Mouse (Mus musculus): ENCODE results near the gene Csrnp2. TPM values are rescaled to one million over a fixed set of nuclear protein-coding genes. Genes with fewer than 3 reads are reported as not detected.
"Not testable (repeated sequence)": the region's sequence is repeated elsewhere in the genome, so short reads cannot be mapped to it uniquely, and the experiment has no call there.

Gene Csrnp2
- polyA plus RNA-seq (2012; rRNA removed) = 8.7 and 9.6 TPM in 2 replicates

- TF ChIP-seq POLR2A (IDR thresholded peaks at IDR 0.05; ENCODE audit: control insufficient read depth, extremely low read depth, insufficient read depth, low read length, poor library complexity) (peak; percentile 98), CTCF (IDR thresholded peaks at IDR 0.05; ENCODE audit: borderline replicate concordance, control insufficient read depth, extremely low read depth, insufficient read depth, low read length, poor library complexity) (no peak)
- peak; percentile 89 for DNase-seq
- Histone ChIP-seq H3K4me3 (ENCODE audit: control insufficient read depth, insufficient read depth, low read length) (peak within 1 kb of the TSS; percentile 84), H3K27me3 (ENCODE audit: control insufficient read depth, insufficient read depth, low read length) (no peaks in the 10 kb centered on the region), H3K36me3 (ENCODE audit: control insufficient read depth, insufficient read depth, low read length) (no peaks in the 10 kb centered on the region), H3K4me1 (replicated peaks; ENCODE audit: control insufficient read depth, insufficient read depth, low read length) (peaks cover 5% of the 10 kb centered on the region), H3K27ac (ENCODE audit: control insufficient read depth, insufficient read depth, low read length) (no peak within 1 kb of the TSS)
- under 1% methylated on average over 40 of the region's 40 CpGs for WGBS
Observed at GRCm38 (mm10) chr15:100495102-100495501, at the start of gene Csrnp2. TSS of gene Csrnp2 (minus strand) at chr15:100495488.

GRCm38 (mm10) chr15:100543651-100544030, 48.4 kb upstream of the Csrnp2 start:
- 95% methylated on average over 14 of the region's 14 CpGs for WGBS
- not testable (repeated sequence) for H3K36me3 ChIP-seq (ENCODE audit: control insufficient read depth, insufficient read depth, low read length); DNase-seq; H3K4me3 ChIP-seq (ENCODE audit: control insufficient read depth, insufficient read depth, low read length); H3K27ac ChIP-seq (ENCODE audit: control insufficient read depth, insufficient read depth, low read length); H3K4me1 ChIP-seq (replicated peaks; ENCODE audit: control insufficient read depth, insufficient read depth, low read length); H3K27me3 ChIP-seq (ENCODE audit: control insufficient read depth, insufficient read depth, low read length)

GRCm38 (mm10) chr15:100542876-100543650, 47.8 kb upstream of the Csrnp2 start:
- H3K4me1 ChIP-seq (replicated peaks; ENCODE audit: control insufficient read depth, insufficient read depth, low read length); H3K4me3 ChIP-seq (ENCODE audit: control insufficient read depth, insufficient read depth, low read length); H3K27ac ChIP-seq (ENCODE audit: control insufficient read depth, insufficient read depth, low read length); H3K27me3 ChIP-seq (ENCODE audit: control insufficient read depth, insufficient read depth, low read length); H3K36me3 ChIP-seq (ENCODE audit: control insufficient read depth, insufficient read depth, low read length); DNase-seq: not testable (repeated sequence)
- 98% methylated on average over 28 of the region's 28 CpGs for WGBS

GRCm38 (mm10) chr15:100541426-100541825, 46.1 kb upstream of the Csrnp2 start:
- WGBS = 79% methylated on average over 4 of the region's 4 CpGs
- Histone ChIP-seq H3K4me3 (ENCODE audit: control insufficient read depth, insufficient read depth, low read length) (no peak overlapping the region), H3K4me1 (replicated peaks; ENCODE audit: control insufficient read depth, insufficient read depth, low read length) (peaks cover 4% of the 10 kb centered on the region; the same call in 1 of the 2 replicates), H3K36me3 (ENCODE audit: control insufficient read depth, insufficient read depth, low read length) (no peaks in the 10 kb centered on the region), H3K27me3 (ENCODE audit: control insufficient read depth, insufficient read depth, low read length) (no peaks in the 10 kb centered on the region), H3K27ac (ENCODE audit: control insufficient read depth, insufficient read depth, low read length) (no peak overlapping the region)
- TF ChIP-seq POLR2A (IDR thresholded peaks at IDR 0.05; ENCODE audit: control insufficient read depth, extremely low read depth, insufficient read depth, low read length, poor library complexity) = no peak
- TF ChIP-seq CTCF (IDR thresholded peaks at IDR 0.05; ENCODE audit: borderline replicate concordance, control insufficient read depth, extremely low read depth, insufficient read depth, low read length, poor library complexity) = no peak
- no peak for DNase-seq

GRCm38 (mm10) chr15:100541001-100541400, 45.7 kb upstream of the Csrnp2 start:
- H3K4me3 ChIP-seq (ENCODE audit: control insufficient read depth, insufficient read depth, low read length); H3K36me3 ChIP-seq (ENCODE audit: control insufficient read depth, insufficient read depth, low read length); DNase-seq; H3K27ac ChIP-seq (ENCODE audit: control insufficient read depth, insufficient read depth, low read length); H3K4me1 ChIP-seq (replicated peaks; ENCODE audit: control insufficient read depth, insufficient read depth, low read length); H3K27me3 ChIP-seq (ENCODE audit: control insufficient read depth, insufficient read depth, low read length): not testable (repeated sequence)
- 82% methylated on average over 1 of the region's 1 CpGs for WGBS

GRCm38 (mm10) chr15:100539411-100539810, 44.1 kb upstream of the Csrnp2 start:
- Histone ChIP-seq H3K27me3 (ENCODE audit: control insufficient read depth, insufficient read depth, low read length) (no peaks in the 10 kb centered on the region), H3K27ac (ENCODE audit: control insufficient read depth, insufficient read depth, low read length) (no peak overlapping the region), H3K4me1 (replicated peaks; ENCODE audit: control insufficient read depth, insufficient read depth, low read length) (peaks cover 4% of the 10 kb centered on the region; the same call in 1 of the 2 replicates), H3K36me3 (ENCODE audit: control insufficient read depth, insufficient read depth, low read length) (no peaks in the 10 kb centered on the region), H3K4me3 (ENCODE audit: control insufficient read depth, insufficient read depth, low read length) (no peak overlapping the region)
- no peak for DNase-seq
- 55% methylated on average over 9 of the region's 9 CpGs for WGBS
- no peak for TF ChIP-seq CTCF (IDR thresholded peaks at IDR 0.05; ENCODE audit: borderline replicate concordance, control insufficient read depth, extremely low read depth, insufficient read depth, low read length, poor library complexity)
- TF ChIP-seq POLR2A (IDR thresholded peaks at IDR 0.05; ENCODE audit: control insufficient read depth, extremely low read depth, insufficient read depth, low read length, poor library complexity) = no peak

GRCm38 (mm10) chr15:100537913-100538312, 42.6 kb upstream of the Csrnp2 start:
- TF ChIP-seq CTCF (IDR thresholded peaks at IDR 0.05; ENCODE audit: borderline replicate concordance, control insufficient read depth, extremely low read depth, insufficient read depth, low read length, poor library complexity) = no peak
- no peak for TF ChIP-seq POLR2A (IDR thresholded peaks at IDR 0.05; ENCODE audit: control insufficient read depth, extremely low read depth, insufficient read depth, low read length, poor library complexity)
- Histone ChIP-seq H3K36me3 (ENCODE audit: control insufficient read depth, insufficient read depth, low read length) (no peaks in the 10 kb centered on the region), H3K27me3 (ENCODE audit: control insufficient read depth, insufficient read depth, low read length) (no peaks in the 10 kb centered on the region), H3K4me1 (replicated peaks; ENCODE audit: control insufficient read depth, insufficient read depth, low read length) (peaks cover 4% of the 10 kb centered on the region; the same call in 1 of the 2 replicates), H3K4me3 (ENCODE audit: control insufficient read depth, insufficient read depth, low read length) (no peak overlapping the region), H3K27ac (ENCODE audit: control insufficient read depth, insufficient read depth, low read length) (no peak overlapping the region)
- 86% methylated on average over 6 of the region's 6 CpGs for WGBS
- peak; percentile 43 for DNase-seq
